Mouse (Mus musculus) embryonic facial prominence, embryonic 10.5 days (tissue): ENCODE measurements around the gene Stk11. TPM values are rescaled to one million over a fixed set of nuclear protein-coding genes. Genes with fewer than 3 reads are reported as not detected.

Experiments
- DNase-seq: peaks from one replicate; pipeline ENCODE4 v3.0.0-alpha.2; 2017; ENCODE audit warnings: low spot score
- H3K27ac ChIP-seq: fragments of 300-500 bp; sonication (generic); replicated peaks from 2 replicates; pipeline ENCODE4 v1.5.1; 2016; ENCODE audit warnings: mild to moderate bottlenecking
- H3K27me3 ChIP-seq: fragments of 300-500 bp; sonication (generic); replicated peaks from 2 replicates; pipeline ENCODE4 v1.6.1; 2016; ENCODE audit warnings: low read depth, mild to moderate bottlenecking; ENCODE audit not compliant: poor library complexity, severe bottlenecking
- H3K36me3 ChIP-seq: fragments of 300-500 bp; sonication (generic); replicated peaks from 2 replicates; pipeline ENCODE4 v1.6.1; 2016; ENCODE audit warnings: mild to moderate bottlenecking, moderate library complexity
- H3K4me1 ChIP-seq: fragments of 300-500 bp; sonication (generic); 2 replicates; pipeline ENCODE4 v1.6.1; 2016
- H3K4me3 ChIP-seq: fragments of 300-500 bp; sonication (generic); 2 replicates; pipeline ENCODE4 v1.5.1; 2016; ENCODE audit warnings: mild to moderate bottlenecking, moderate library complexity
- H3K9me3 ChIP-seq: fragments of 300-500 bp; sonication (generic); 2 replicates; pipeline ENCODE4 v1.6.1; 2016; ENCODE audit warnings: mild to moderate bottlenecking
- WGBS: fragments of 180-500 bp; shearing (Covaris S2); methylation state at CpG from one replicate; pipeline ENCODE4 v1.1.7; 2016; 5-methylcytosine and 5-hydroxymethylcytosine counted together
- polyA plus RNA-seq: library from polyadenylated mRNA; unstranded; fragments of >200 nt; fragmentation: Nextera tagmentation; extraction: Ambion mirVana; gene quantifications from 2 replicates; pipeline ENCODE4 v1.2.1, GENCODE M21; 2016

The Stk11 gene
- polyA plus RNA-seq, 1 experiment from 2014 or later = 17.5 TPM

DNA sequence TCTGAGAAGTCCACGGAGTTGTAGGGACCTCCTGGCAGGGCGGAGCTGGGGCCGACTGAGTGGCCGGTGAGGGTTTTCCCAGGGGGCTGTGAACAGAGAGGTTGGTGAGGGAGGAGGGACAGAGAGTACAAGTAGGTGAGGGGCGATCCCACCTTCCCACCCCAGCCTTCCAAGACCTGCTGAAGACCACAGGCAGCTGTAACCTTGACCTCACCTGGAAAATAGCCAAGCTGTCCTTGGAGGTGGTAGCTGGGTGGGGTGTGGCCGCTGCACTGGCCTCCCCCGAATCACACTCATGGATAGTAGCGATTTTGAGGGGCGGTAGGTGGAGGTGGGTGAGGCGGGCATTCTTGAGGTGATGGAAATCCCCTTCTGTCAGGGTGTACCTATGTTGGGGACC, 19.6 kb downstream of the Stk11 start:
- Histone ChIP-seq H3K27ac (no peak overlapping the region), H3K4me3 (peak overlapping the region; percentile 21; the same call in 1 of the 2 replicates), H3K4me1 (peaks cover 65% of the 10 kb centered on the region), H3K9me3 (no peaks in the 10 kb centered on the region), H3K36me3 (peaks cover 64% of the 10 kb centered on the region), H3K27me3 (peaks cover 80% of the 10 kb centered on the region)
- 90% methylated on average over 10 of the region's 10 CpGs for WGBS
- no peak for DNase-seq

DNA sequence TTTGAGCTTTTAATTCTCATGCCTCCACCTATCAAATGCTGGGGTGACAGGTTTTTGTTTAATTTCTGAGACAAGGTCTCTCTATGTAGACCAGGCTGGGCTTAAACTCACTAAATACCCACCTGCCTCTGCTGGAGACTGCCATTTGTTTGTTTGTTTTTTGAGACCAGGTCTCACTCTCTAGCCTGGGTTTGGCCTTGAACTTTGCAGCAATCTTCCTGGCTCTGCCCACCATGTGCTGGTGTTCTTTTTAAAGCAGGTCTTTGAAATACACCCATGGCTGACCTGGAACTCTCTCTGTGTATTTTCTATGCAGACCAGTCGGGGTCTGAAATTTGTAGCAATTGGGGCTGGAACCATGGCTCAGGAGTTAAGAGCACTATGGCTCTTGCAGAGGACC, 20.0 kb downstream of the Stk11 start:
- peaks cover 82% of the 10 kb centered on the region for H3K27me3 ChIP-seq
- 80% methylated on average over 1 of the region's 1 CpGs for WGBS
- no peak overlapping the region for H3K4me3 ChIP-seq
- H3K4me1 ChIP-seq = peaks cover 66% of the 10 kb centered on the region
- no peaks in the 10 kb centered on the region for H3K9me3 ChIP-seq
- H3K36me3 ChIP-seq = peaks cover 59% of the 10 kb centered on the region
- no peak overlapping the region for H3K27ac ChIP-seq
- no peak for DNase-seq

GRCm38 (mm10) chr10:80136179-80136951, 20.8 kb downstream of the Stk11 start:
- peaks cover 52% of the 10 kb centered on the region for H3K36me3 ChIP-seq
- H3K9me3 ChIP-seq = no peaks in the 10 kb centered on the region
- 13% methylated on average over 49 of the region's 49 CpGs for WGBS
- H3K4me3 ChIP-seq = peak overlapping the region; percentile 76
- DNase-seq = no peak
- H3K4me1 ChIP-seq = peaks cover 66% of the 10 kb centered on the region
- peak overlapping the region; percentile 87; the same call in 1 of the 2 replicates for H3K27ac ChIP-seq
- H3K27me3 ChIP-seq = peaks cover 77% of the 10 kb centered on the region

DNA sequence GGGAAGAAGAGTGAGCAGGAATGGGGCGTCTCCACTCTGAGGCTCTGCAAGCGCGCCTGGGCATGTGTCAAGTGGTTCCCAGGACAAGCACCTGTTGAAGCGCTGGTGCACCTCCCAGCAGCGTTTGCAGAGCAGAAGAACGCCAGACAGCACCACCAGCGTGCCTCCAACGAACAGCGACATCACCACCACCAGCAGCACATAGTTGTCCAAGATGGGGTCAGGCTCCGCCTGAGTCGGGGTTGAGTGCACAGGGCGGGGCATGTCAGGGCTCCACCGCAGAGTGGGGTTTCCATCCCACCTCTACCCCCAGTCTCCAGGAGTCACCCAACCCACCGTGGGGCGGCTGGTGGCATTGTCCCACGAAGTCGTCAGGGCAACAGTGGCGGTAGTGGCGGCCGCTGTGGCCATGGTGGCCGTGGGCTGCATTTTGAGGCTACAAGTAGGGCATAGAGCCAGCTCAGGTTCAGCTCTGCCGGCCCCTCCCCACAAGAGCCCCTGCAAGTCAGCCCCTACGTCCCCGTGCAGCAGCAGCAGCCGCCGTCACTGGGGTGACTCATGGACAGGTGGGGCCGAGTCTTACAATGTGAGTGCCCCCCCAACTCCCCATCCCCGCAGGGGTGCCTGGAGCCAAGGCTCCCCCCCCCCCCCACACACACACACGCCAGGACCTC, 21.5 kb downstream of the Stk11 start:
- H3K4me3 ChIP-seq = peak overlapping the region; percentile 76
- peak overlapping the region; percentile 87 for H3K27ac ChIP-seq
- H3K27me3 ChIP-seq = peaks cover 70% of the 10 kb centered on the region
- H3K4me1 ChIP-seq = peaks cover 65% of the 10 kb centered on the region
- no peaks in the 10 kb centered on the region for H3K9me3 ChIP-seq
- WGBS = 4% methylated on average over 29 of the region's 29 CpGs
- no peak for DNase-seq
- peaks cover 45% of the 10 kb centered on the region for H3K36me3 ChIP-seq

DNA sequence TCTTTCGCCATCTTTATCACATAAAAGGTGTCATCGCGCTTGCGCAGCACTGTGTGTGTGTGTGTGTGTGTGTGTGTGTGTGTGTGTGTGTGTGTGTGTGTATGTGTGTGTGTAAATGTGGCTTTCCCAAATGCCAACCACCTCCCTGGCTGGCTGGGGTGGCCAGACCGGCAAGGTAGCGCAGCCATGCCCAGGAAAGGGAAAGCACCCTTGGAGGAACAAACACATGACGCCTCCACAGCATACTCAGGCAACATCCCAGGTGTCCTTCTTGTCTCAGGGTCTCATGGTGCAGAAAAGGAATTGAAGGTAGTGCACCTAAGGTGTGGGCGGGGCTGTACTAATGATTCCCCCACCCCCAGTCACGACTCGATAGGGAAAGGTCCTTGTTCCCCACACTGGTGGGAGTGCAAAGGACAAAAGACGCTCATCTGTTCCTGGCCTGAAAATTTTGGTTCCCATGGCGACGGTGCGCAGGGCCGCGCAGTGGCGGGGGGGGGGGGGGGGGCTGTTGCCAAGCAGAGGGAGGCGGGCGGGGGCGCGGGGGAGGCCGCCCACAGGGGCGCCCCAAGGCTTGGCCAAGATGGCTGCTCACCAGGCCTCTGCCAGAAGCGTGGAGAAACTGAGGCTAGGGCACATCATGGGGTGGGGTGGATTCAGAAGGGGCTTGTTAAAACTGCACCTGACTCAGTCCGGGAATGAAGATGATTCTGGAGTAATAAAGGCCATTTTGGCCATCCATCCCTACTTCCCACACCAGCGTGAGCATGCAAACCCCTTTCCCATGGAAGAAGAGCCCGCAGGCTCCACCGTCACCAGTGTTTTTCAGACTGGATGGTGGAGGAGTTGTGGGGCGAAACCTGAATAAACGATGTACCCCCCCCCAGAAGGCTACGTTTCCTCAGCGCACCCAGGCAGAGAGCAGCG, 22.3 kb downstream of the Stk11 start:
- Histone ChIP-seq H3K27me3 (peaks cover 63% of the 10 kb centered on the region), H3K4me1 (peaks cover 63% of the 10 kb centered on the region), H3K36me3 (peaks cover 37% of the 10 kb centered on the region), H3K9me3 (no peaks in the 10 kb centered on the region), H3K4me3 (peak overlapping the region; percentile 76), H3K27ac (peak overlapping the region; percentile 87)
- no peak for DNase-seq
- 4% methylated on average over 33 of the region's 33 CpGs for WGBS

GRCm38 (mm10) chr10:80138553-80139438, 23.2 kb downstream of the Stk11 start, which contains the start of gene Atp5d:
Gene Atp5d (plus strand): TSS chr10:80138632.
- Histone ChIP-seq H3K27ac (peak within 1 kb of the TSS; percentile 87), H3K4me3 (peak within 1 kb of the TSS; percentile 76), H3K27me3 (peaks cover 55% of the 10 kb centered on the region), H3K4me1 (peaks cover 67% of the 10 kb centered on the region), H3K9me3 (no peaks in the 10 kb centered on the region), H3K36me3 (peaks cover 33% of the 10 kb centered on the region)
- peak; percentile 72 for DNase-seq
- under 1% methylated on average over 94 of the region's 94 CpGs for WGBS

GRCm38 (mm10) chr10:80139439-80139775, 23.8 kb downstream of the Stk11 start:
- WGBS = 1% methylated on average over 10 of the region's 10 CpGs
- peaks cover 33% of the 10 kb centered on the region for H3K36me3 ChIP-seq
- DNase-seq = no peak
- H3K9me3 ChIP-seq = no peaks in the 10 kb centered on the region
- peak overlapping the region; percentile 76 for H3K4me3 ChIP-seq
- peak overlapping the region; percentile 87 for H3K27ac ChIP-seq
- peaks cover 49% of the 10 kb centered on the region for H3K27me3 ChIP-seq
- H3K4me1 ChIP-seq = peaks cover 72% of the 10 kb centered on the region

GRCm38 (mm10) chr10:80139975-80140665, 24.5 kb downstream of the Stk11 start:
- Histone ChIP-seq H3K27me3 (peaks cover 42% of the 10 kb centered on the region), H3K4me1 (peaks cover 77% of the 10 kb centered on the region), H3K27ac (no peak overlapping the region), H3K9me3 (no peaks in the 10 kb centered on the region), H3K4me3 (peak overlapping the region; percentile 99), H3K36me3 (peaks cover 33% of the 10 kb centered on the region)
- no peak for DNase-seq
- WGBS = 71% methylated on average over 11 of the region's 11 CpGs

DNA sequence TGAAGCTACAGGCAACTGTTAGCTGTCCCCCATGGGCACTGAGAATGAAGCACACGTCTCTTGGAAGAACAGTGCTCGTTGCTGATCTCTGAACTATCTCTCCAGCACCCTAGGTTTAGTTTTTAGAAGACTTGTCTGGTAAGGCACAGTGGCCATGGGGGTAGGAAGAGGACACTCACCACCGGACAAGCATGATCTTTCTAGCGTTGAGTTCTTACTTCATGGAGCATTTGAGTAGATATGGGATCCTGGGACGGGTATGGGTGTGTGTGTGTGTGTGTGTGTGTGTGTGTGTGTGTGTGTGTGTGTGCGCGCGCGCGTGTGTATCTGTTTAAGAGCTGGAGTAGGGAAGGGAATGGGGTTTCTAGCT, 25.0 kb downstream of the Stk11 start, which contains the start of gene Cbarp:
Gene Cbarp, minus strand, starts transcription at position 170 of the 370 bp plus-strand sequence.
- H3K4me1 ChIP-seq = peaks cover 82% of the 10 kb centered on the region
- H3K27ac ChIP-seq = peak within 1 kb of the TSS; percentile 81
- DNase-seq = no peak
- peaks cover 33% of the 10 kb centered on the region for H3K36me3 ChIP-seq
- 74% methylated on average over 10 of the region's 10 CpGs for WGBS
- H3K9me3 ChIP-seq = no peaks in the 10 kb centered on the region
- peak within 1 kb of the TSS; percentile 99 for H3K4me3 ChIP-seq
- peaks cover 36% of the 10 kb centered on the region for H3K27me3 ChIP-seq

GRCm38 (mm10) chr10:80141243-80141642, 25.6 kb downstream of the Stk11 start:
- under 1% methylated on average over 29 of the region's 29 CpGs for WGBS
- Histone ChIP-seq H3K4me1 (peaks cover 86% of the 10 kb centered on the region), H3K27me3 (peaks cover 30% of the 10 kb centered on the region), H3K4me3 (peak overlapping the region; percentile 99), H3K27ac (peak overlapping the region; percentile 81), H3K9me3 (no peaks in the 10 kb centered on the region), H3K36me3 (peaks cover 33% of the 10 kb centered on the region)
- peak; percentile 96 for DNase-seq
